Mouse (Mus musculus): ENCODE results near the gene Bicc1. TPM values are rescaled to one million over a fixed set of nuclear protein-coding genes. Genes with fewer than 3 reads are reported as not detected.
A peak's percentile ranks its signal among the peaks of the same experiment; 100 is the strongest.

Gene Bicc1
- total RNA-seq, 2 experiments from 2014 or later, result 4.4 to 5.2 TPM

DNA sequence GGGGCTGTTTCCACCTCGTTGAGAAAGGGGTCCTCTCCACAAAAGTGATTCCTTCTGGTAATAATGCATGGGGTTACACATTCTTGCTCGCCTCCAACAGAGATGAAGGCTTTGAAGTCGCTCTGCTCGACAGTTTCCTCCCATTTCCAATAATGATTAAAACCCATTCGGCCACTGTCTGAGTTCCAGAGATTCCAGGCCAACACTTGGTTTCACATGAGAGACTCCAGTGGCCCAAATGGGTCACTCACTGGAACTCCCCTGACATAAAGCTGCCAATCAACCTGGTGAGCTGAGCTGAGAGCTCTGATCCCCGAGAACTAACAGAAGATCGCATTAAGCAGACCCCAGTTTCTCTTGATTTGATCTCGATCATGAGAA lies 31.6 kb downstream of the Bicc1 start:
- no peak for TF ChIP-seq CTCF (conservative IDR thresholded peaks at IDR 0.05)
- no peak overlapping the region for H3K27ac ChIP-seq
- DNase-seq (ENCODE audit: low spot score in 2 of 2), result no peak
- H3K4me3 ChIP-seq, result no peak overlapping the region

DNA sequence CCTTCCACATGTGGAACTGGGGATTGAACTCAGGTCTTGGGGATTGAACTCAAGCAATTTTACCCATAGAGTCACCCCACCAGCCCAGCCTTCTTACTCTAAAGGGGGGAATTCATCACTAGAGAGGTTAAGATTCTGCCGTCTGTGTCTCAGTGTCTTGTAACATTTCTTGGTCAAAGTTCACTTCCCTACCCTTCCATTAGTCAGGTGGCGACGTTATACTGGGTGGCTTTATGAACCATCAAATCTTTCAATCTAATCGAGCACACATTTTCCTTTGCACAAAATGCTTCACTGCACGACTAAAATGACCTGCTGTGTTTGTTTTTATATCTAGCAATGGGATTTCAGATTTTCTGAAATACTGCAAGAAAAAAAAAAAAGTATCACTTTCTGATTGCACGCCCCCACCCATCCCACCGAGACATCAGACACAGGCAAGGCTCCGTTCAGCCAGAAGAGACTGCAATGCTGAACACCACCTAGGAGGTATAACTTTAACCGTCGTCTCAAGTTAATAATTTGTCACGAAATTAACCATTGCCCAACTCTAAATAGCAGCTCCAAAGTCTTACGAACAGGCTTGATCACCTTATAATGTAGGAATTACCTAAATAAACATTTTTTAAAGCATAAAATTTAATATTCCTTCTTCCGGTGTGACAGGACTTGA lies 32.1 kb downstream of the Bicc1 start:
- Histone ChIP-seq H3K4me3 (no peak overlapping the region), H3K27ac (no peak overlapping the region)
- TF ChIP-seq CTCF (conservative IDR thresholded peaks at IDR 0.05), result no peak
- DNase-seq (ENCODE audit: low spot score in 2 of 2), result no peak

DNA sequence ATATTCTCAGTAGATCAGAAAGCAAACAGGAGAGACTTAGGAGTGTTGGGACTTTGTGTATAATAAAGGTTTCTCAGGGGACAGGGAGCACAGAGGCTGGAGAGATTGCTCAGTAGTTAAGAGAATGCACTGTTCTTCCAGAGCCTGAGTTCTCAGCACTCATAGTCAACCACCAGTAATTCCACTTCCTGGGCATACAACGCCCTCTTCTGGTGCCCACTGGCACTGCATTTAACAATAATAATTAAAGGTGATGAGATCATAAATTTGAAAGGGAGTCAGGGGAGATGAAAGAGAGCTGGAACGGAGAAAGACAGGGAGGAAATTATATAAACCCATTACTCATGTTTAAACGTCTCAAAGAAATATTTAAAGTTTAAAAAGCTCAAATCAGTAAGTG lies 35.5 kb downstream of the Bicc1 start:
- TF ChIP-seq CTCF (conservative IDR thresholded peaks at IDR 0.05), result peak; percentile 54
- H3K27ac ChIP-seq, result no peak overlapping the region
- no peak for DNase-seq (ENCODE audit: low spot score in 2 of 2)
- H3K4me3 ChIP-seq, result no peak overlapping the region

DNA sequence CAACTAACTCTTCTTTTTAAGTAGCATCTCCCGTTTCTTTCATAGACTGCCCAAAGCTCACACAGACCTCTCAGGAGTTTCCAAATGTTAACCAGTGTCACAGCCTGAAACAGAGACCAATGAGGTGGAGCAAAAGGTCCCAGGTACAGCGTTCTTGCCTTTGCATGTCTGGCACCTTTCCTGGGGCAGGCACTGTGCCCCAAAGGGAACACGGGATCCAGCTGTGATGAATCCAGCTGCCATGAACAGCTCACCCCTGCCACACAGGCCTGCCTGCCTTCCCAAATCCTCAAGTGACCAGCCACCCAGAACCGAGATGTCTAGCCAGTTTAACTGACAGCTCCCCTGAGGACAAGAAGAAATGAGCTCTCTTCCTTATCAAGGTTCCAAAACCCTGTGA lies 36.1 kb downstream of the Bicc1 start:
- no peak for DNase-seq (ENCODE audit: low spot score in 2 of 2)
- TF ChIP-seq CTCF (conservative IDR thresholded peaks at IDR 0.05), result no peak

DNA sequence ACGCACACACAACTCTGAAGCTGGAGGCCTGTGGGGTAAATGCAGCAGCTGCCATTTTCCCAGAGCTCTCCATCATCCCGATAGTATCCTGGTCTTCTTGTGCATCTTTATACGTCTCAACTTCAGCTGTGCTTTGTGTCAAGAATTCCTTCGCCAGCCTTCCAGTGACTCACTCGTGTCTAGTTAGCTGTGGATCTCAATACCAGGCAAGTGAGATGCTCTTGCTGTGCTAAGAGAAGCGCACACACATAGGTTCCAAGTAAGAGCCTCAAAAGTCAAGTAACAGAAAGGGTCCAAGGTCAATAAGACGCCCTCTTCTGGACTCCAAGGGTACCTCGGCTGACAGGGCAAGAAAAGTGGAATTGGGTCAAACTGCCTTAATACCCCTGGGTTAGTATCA lies 37.0 kb downstream of the Bicc1 start:
- DNase-seq (ENCODE audit: low spot score in 2 of 2), result no peak
- Histone ChIP-seq H3K4me3 (no peak overlapping the region), H3K27ac (no peak overlapping the region)
- TF ChIP-seq CTCF (conservative IDR thresholded peaks at IDR 0.05), result peak; percentile 25; the same call in 1 of the 2 replicates

More for the DNA sequence above, 36.1 kb downstream of the Bicc1 start:
- Histone ChIP-seq H3K4me3 (no peak overlapping the region), H3K27ac (no peak overlapping the region)

DNA sequence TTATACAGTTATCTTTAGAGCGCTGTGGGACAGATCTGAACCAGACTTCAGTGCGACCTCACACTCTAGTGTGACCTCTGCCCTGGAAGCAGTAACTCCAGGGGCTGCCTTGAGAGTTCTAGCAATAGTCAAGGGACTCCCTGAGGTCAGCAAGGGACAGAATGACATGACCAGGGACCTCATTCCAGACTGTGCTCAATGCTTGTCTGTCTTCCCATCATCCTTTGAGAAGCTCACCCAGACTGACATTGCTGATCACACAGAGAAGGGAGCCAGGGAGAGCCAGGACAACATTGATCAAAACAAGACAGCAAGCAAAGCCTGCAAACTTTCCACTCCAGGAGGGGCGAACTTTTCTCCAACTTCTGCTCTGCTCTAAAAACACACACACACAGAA lies 38.7 kb downstream of the Bicc1 start:
- no peak for DNase-seq (ENCODE audit: low spot score in 2 of 2)
- Histone ChIP-seq H3K4me3 (no peak overlapping the region), H3K27ac (no peak overlapping the region)
- no peak for TF ChIP-seq CTCF (conservative IDR thresholded peaks at IDR 0.05)

DNA sequence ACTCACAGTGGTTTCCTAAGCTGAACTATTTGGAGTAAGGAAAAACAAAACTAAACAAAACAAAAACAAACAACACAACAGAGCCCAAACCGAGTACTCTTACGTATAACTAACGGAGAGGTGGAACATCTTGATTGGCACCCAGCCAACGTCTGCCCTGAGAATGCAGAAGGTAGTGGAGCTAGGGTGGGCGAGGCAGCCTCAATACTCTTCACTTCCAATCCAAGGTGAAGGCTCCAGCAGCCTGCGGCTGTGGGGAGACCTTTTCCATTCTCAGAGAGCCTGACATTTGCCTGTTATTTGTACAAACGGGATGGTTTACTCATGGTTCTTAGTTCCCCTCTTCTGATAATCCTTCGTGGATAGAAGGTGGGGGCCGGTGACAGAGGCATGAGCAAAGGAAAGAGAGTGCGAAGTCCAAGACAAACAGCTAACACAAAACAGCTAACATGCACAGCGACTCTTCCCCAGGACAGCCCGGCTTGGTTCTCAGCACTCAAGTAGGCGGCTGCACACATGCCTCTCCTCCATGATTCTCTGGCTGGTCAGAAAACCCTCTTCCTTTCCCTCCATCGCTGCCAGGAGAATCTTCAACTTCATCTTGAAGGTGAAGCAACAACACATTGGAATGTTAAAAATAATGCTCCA lies 39.3 kb downstream of the Bicc1 start:
- TF ChIP-seq CTCF (conservative IDR thresholded peaks at IDR 0.05), result no peak
- H3K27ac ChIP-seq, result no peak overlapping the region
- DNase-seq (ENCODE audit: low spot score in 2 of 2), result no peak
- H3K4me3 ChIP-seq, result no peak overlapping the region

DNA sequence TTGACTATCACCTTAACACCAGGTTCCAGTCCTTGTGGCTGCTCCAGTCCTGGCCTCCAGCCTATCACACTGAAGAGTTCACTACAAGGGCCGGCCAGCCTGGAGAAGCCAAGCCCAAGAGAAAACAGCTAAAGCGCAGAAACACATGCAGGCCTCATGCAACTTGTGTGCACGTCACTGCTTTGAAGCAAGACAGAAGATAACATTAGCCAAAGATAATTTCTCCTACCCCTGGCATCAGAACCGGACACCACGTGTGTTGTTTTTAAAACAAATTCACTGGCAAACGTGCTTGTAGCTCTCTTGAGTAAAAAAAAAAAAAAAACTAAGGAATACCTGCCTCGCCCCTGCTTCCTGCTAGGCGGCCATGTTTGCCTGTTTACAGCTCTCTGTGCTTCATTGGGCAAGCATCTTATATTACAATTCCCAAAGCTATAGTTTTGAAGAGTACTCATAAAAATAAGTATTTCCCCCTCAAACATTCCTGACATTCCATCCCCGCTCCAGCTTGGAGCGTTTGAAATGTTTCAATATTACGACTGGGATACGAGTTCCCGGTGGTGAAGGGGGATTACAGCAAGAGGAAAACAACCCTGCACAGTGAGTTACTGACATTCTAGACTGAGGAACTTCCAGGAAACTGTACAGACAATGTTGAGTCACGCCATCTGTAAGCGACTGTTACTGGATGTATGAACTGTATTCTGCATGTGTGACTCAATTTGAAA lies 40.2 kb downstream of the Bicc1 start:
- Histone ChIP-seq H3K27ac (no peak overlapping the region), H3K4me3 (no peak overlapping the region)
- DNase-seq (ENCODE audit: low spot score in 2 of 2), result peak in 1 of 2 experiments; percentile 13
- no peak for TF ChIP-seq CTCF (conservative IDR thresholded peaks at IDR 0.05)

DNA sequence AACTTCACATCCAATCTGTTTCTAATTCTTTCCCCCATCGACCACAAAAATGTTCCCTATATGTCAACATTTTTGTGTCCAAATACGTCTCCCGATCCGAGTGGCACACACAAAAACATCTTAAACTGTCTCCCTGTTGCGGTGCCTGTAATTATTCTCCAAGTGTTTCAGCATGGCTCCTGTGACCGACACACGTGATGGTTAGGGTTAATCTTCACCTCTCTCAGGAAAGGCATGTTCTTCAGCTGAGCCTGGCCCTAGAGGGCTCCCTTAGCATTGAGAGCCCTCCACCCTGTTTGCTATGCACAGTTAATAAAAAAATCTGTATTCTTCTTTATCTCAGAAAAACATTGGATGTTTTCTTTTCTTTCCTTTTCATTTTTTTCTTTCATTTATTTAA lies 41.7 kb downstream of the Bicc1 start:
- no peak overlapping the region for H3K4me3 ChIP-seq
- H3K27ac ChIP-seq, result no peak overlapping the region
- no peak for DNase-seq (ENCODE audit: low spot score in 2 of 2)
- no peak for TF ChIP-seq CTCF (conservative IDR thresholded peaks at IDR 0.05)

DNA sequence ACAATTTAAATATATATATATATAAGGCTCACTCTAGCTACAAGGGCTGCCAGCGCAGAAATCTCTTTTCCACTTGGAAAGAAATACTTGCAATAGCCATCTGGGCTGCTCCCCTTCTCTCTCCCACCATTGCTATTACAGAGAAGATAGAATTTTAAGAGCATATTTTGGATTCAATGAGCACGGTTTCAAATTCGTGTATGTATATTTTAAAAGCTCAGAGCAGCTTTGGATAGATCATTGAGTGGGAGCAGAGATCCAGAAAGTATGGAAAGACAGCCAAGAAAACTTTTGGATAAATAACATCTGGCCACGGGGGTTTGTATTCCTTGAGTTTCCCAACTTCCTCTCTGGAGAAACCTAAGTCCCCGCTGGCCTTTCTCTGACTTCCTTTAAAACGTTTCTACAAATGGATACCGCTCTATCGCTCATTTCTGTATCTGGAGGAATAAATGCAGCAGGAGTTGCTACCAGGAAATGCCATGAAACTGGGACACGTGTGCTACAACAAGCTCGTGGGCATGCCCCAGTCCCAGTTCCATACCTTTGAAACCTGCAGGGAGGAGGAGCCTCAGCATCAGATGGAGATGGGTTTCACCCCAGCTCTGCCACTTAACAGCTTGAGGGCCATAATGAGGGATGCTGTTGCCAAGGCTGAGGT lies 45.1 kb downstream of the Bicc1 start:
- peak in 1 of 2 experiments; percentile 41 for DNase-seq (ENCODE audit: low spot score in 2 of 2)
- TF ChIP-seq CTCF (conservative IDR thresholded peaks at IDR 0.05), result no peak
- Histone ChIP-seq H3K27ac (no peak overlapping the region), H3K4me3 (no peak overlapping the region)

DNA sequence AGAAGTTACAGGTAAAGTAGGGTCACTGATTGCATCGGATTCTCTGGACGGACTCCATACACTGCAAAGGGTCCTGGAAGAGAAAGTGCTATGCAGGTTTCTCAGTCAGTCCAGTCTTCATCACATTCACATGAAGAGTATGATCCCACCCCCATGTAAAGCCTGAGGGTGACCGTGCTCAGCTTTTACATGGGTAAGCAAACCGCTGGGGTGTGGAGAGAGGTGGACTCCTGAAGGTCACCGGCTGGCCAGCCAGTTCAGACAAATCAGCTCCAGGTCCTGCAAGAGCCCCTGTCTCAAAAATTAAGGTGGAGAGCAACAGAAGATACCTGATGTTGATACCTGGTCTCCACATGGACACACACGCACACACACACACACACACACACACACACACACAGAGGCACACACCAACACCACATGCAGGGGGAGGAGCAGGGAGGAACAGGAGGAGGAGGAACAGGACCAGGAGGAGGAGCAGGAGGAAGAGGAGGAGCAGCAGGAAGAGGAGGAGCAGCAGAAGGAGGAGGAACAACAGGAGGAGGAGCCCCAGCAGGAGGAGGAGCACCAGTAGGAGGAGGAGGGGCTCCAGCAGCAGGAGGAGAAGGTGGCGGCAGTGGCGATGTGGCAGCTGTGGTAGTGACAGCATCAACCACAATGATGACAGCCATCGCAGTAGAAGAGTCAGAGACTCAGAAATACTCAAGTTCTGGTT lies 52.9 kb downstream of the Bicc1 start:
- H3K4me3 ChIP-seq, result no peak overlapping the region
- no peak for DNase-seq (ENCODE audit: low spot score in 2 of 2)
- TF ChIP-seq CTCF (conservative IDR thresholded peaks at IDR 0.05), result no peak
- no peak overlapping the region for H3K27ac ChIP-seq

DNA sequence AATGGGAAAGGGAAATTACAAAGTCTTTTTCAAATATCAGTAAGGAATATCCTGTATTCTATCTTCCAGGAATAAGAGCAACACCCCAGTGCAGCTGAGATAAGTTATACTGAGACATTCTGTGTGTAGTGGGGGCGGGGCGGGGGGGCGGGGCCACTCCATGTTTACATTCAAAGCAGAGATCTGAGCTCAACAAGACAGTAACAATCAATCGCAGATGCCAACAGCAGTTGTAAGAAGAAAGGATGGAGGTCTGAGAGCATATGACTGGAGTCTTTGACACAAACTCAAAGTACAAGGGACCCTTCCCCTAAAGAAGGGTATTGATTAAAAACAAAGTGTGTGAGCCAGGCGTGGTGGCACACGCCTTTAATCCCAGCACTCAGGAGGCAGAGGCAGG lies 54.7 kb downstream of the Bicc1 start:
- H3K27ac ChIP-seq, result no peak overlapping the region
- no peak for DNase-seq (ENCODE audit: low spot score in 2 of 2)
- no peak for TF ChIP-seq CTCF (conservative IDR thresholded peaks at IDR 0.05)
- H3K4me3 ChIP-seq, result no peak overlapping the region
